Mouse (Mus musculus): Measurements from ENCODE around the gene B230118H07Rik. TPM values are rescaled to one million over a fixed set of nuclear protein-coding genes. Genes with fewer than 3 reads are reported as not detected.

Gene B230118H07Rik
- polyA plus RNA-seq, 1 experiment from 2014 or later = 15.1 TPM

DNA sequence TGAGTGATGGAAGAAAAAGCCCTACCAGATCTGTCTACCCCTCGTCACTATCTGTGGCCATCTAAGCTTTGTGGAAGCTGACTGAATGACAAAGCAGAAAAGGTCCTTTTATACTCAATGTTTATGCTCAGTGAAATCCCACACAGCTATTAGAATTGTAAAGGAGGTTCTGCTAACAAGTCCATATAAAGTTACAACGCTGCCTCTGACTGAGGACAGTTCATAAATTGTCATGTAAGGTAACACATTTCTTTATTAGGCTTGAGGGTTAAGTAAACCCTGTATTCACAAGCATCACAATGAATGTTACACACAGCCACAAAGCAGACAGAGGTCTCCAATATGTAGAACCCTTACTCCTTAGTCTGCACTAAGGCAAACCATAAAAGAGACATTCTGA, 25.3 kb downstream of the B230118H07Rik start:
- 53% methylated on average over 2 of the region's 2 CpGs for WGBS (ENCODE audit: insufficient replicate concordance)
- no peak for ATAC-seq

DNA sequence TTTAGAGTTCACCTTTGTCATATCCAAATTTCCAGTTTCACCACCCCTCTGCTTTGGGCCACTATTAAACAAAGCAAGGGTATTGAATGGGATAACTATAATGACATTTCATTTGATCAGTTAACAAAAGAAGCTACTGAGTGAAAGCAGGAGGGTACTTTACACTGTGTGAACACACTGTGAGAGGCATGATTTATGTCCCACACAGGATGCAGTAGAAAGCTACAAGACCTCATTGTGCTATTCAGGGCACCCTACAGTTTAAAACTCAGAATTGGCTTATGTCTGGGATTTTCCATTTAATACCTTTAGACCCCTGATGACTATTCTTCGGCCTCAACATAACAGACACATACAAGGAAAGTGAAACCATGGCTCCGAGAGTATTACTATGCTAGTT, 26.3 kb downstream of the B230118H07Rik start:
- Histone ChIP-seq H3K27ac (ENCODE audit: low read depth) (no peak overlapping the region), H3K4me1 (ENCODE audit: insufficient read depth) (peaks cover 2% of the 10 kb centered on the region; the same call in 1 of the 2 replicates), H3K9ac (replicated peaks) (no peak overlapping the region), H3K4me2 (ENCODE audit: low read depth, low read length) (0 out of 2 replicates have a peak overlapping the region, but pooled peaks have one; percentile 22), H3K4me3 (ENCODE audit: low read depth, low read length) (no peak overlapping the region), H3K36me3 (replicated peaks; ENCODE audit: insufficient read depth, low read length) (no peaks in the 10 kb centered on the region), H3K9me3 (ENCODE audit: low read length) (no peaks in the 10 kb centered on the region), H3K27me3 (ENCODE audit: insufficient read depth, low read length) (no peaks in the 10 kb centered on the region)
- 55% methylated on average over 2 of the region's 2 CpGs for WGBS (ENCODE audit: insufficient replicate concordance)
- no peak for TF ChIP-seq EP300 (IDR thresholded peaks at IDR 0.05; ENCODE audit: low read depth)
- no peak for TF ChIP-seq CTCF (IDR thresholded peaks at IDR 0.05; ENCODE audit: low read depth)
- ATAC-seq = no peak
- DNase-seq = no peak

More for the DNA sequence above, 25.3 kb downstream of the B230118H07Rik start:
- Histone ChIP-seq H3K4me2 (ENCODE audit: low read depth, low read length) (no peak overlapping the region), H3K36me3 (replicated peaks; ENCODE audit: insufficient read depth, low read length) (no peaks in the 10 kb centered on the region), H3K4me1 (ENCODE audit: insufficient read depth) (peaks cover 2% of the 10 kb centered on the region; the same call in 1 of the 2 replicates), H3K4me3 (ENCODE audit: low read depth, low read length) (no peak overlapping the region), H3K9me3 (ENCODE audit: low read length) (no peaks in the 10 kb centered on the region), H3K27me3 (ENCODE audit: insufficient read depth, low read length) (no peaks in the 10 kb centered on the region), H3K27ac (ENCODE audit: low read depth) (no peak overlapping the region), H3K9ac (replicated peaks) (no peak overlapping the region)
- TF ChIP-seq EP300 (IDR thresholded peaks at IDR 0.05; ENCODE audit: low read depth) (no peak), CTCF (IDR thresholded peaks at IDR 0.05; ENCODE audit: low read depth) (no peak)
- DNase-seq = no peak

DNA sequence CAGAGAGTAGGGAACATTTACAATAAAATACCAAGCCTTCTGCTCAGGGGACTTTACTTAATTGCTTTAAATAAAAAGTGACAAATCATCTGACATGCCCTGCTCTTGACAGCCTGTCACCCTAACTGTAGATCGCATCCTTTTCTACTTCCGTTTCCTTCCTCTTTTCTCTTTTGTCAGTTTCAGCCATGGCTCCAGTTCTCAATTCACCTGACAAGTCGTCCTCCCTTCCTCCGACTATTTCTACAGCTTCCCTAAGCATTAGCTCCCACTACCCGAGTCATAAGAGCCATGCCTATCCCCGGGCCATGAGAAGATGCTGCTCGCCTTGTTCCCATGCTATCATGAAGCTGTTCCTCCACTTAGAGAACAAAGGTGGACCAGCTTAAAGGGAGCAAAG, 27.7 kb downstream of the B230118H07Rik start:
- WGBS (ENCODE audit: insufficient replicate concordance) = 23% methylated on average over 7 of the region's 7 CpGs
- no peak for DNase-seq
- H3K27ac ChIP-seq (ENCODE audit: low read depth) = no peak overlapping the region

DNA sequence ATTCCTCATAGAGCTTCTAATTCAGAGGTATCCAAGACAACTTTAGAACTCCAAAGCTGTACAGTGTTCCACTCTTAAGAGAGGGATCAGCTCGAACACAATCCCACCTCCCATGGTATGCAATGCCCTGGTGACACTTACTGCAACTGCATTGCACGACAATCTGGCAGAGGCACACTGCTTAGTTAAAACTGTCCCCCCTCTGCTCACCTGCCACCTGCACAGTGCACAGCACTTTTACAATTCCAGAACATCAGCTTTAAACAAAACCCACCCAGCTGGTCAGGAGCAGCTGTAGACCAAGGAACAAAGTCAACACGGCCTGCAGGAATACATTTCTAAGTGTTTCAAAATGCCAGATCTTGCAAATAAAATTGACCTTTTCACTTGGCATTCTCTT, 28.4 kb downstream of the B230118H07Rik start:
- Histone ChIP-seq H3K9me3 (ENCODE audit: low read length) (no peaks in the 10 kb centered on the region), H3K4me1 (ENCODE audit: insufficient read depth) (0 out of 2 replicates have a peak, but pooled peaks cover 2% of the 10 kb centered on the region), H3K9ac (replicated peaks) (no peak overlapping the region), H3K4me2 (ENCODE audit: low read depth, low read length) (no peak overlapping the region), H3K4me3 (ENCODE audit: low read depth, low read length) (no peak overlapping the region), H3K36me3 (replicated peaks; ENCODE audit: insufficient read depth, low read length) (no peaks in the 10 kb centered on the region), H3K27me3 (ENCODE audit: insufficient read depth, low read length) (no peaks in the 10 kb centered on the region), H3K27ac (ENCODE audit: low read depth) (no peak overlapping the region)
- no peak for ATAC-seq
- no peak for DNase-seq
- TF ChIP-seq CTCF (IDR thresholded peaks at IDR 0.05; ENCODE audit: low read depth) (no peak), EP300 (IDR thresholded peaks at IDR 0.05; ENCODE audit: low read depth) (no peak)
- 57% methylated on average over 3 of the region's 3 CpGs for WGBS (ENCODE audit: insufficient replicate concordance)

More for the DNA sequence above, 27.7 kb downstream of the B230118H07Rik start:
- H3K4me1 ChIP-seq (ENCODE audit: insufficient read depth) = 0 out of 2 replicates have a peak, but pooled peaks cover 2% of the 10 kb centered on the region
- no peak overlapping the region for H3K4me2 ChIP-seq (ENCODE audit: low read depth, low read length)
- TF ChIP-seq EP300 (IDR thresholded peaks at IDR 0.05; ENCODE audit: low read depth) (no peak), CTCF (IDR thresholded peaks at IDR 0.05; ENCODE audit: low read depth) (no peak)
- H3K9me3 ChIP-seq (ENCODE audit: low read length) = no peaks in the 10 kb centered on the region
- H3K4me3 ChIP-seq (ENCODE audit: low read depth, low read length) = no peak overlapping the region
- H3K27me3 ChIP-seq (ENCODE audit: insufficient read depth, low read length) = no peaks in the 10 kb centered on the region
- no peak for ATAC-seq
- H3K9ac ChIP-seq (replicated peaks) = no peak overlapping the region
- H3K36me3 ChIP-seq (replicated peaks; ENCODE audit: insufficient read depth, low read length) = no peaks in the 10 kb centered on the region

DNA sequence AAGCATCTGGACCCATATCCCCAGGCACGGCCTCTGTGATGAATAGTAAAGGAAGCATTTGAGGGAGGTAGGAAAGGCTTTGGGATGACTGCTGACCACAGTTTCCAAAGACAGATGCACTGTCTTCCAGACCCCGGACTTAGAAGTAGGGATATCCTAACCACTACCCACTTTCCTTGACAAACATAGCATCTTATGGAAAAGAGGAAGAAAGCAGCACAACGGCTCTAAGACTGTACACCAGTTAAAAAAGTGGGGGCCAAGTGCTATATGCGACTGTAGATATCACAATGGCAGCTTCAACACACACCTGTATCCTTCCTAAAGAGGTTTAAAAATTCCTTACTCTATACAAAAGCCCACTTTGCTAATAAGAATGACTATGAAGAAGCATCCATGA, 31.0 kb downstream of the B230118H07Rik start:
- H3K27ac ChIP-seq (ENCODE audit: low read depth) = no peak overlapping the region
- H3K4me2 ChIP-seq (ENCODE audit: low read depth, low read length) = no peak overlapping the region
- no peaks in the 10 kb centered on the region for H3K36me3 ChIP-seq (replicated peaks; ENCODE audit: insufficient read depth, low read length)
- no peaks in the 10 kb centered on the region for H3K9me3 ChIP-seq (ENCODE audit: low read length)
- H3K4me3 ChIP-seq (ENCODE audit: low read depth, low read length) = no peak overlapping the region
- H3K4me1 ChIP-seq (ENCODE audit: insufficient read depth) = 0 out of 2 replicates have a peak, but pooled peaks cover 2% of the 10 kb centered on the region
- no peak for ATAC-seq
- no peak overlapping the region for H3K9ac ChIP-seq (replicated peaks)
- H3K27me3 ChIP-seq (ENCODE audit: insufficient read depth, low read length) = no peaks in the 10 kb centered on the region
- no peak for DNase-seq
- TF ChIP-seq CTCF (IDR thresholded peaks at IDR 0.05; ENCODE audit: low read depth) = no peak
- TF ChIP-seq EP300 (IDR thresholded peaks at IDR 0.05; ENCODE audit: low read depth) = no peak
- 47% methylated on average over 4 of the region's 4 CpGs for WGBS (ENCODE audit: insufficient replicate concordance)

DNA sequence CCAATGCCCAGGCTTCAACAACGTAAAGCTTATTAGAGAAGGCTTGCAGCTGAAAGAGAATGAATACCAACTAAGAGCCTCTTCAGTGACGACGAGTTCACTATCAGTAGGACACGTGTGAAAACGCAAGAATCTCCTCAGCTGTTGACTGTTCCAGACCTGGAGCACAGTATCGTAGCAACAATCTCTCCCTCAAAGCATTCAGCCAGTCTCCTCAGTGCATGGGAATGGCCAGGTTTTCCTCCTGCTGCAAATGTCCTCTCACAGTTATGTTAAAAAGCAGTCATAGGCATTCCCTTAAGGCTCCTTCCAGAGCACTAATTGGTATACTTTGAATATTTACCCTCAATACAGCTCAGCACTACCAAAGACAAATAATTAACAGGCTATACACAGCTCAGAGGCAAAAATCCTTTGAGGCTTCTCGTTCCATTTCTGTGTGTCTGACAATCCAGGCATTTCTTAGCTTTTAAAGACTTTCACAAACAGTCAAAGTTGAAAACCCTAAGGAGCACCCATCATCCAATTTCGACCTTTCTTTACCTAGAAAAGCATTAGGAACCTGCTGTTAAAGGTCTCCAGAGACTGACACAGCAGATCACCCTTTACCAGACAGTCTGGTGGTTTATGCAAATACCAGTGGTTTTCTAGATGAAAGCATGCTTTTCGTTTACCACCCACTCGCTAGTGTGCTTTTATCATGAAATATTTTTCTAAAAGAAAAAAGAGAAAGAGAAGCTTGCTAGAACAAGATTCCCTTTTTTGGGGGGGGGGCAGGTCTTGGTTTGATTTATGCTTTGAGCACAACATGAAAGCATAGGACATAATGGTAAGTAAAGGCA, 33.6 kb downstream of the B230118H07Rik start:
- DNase-seq = no peak
- TF ChIP-seq CTCF (IDR thresholded peaks at IDR 0.05; ENCODE audit: low read depth) (no peak), EP300 (IDR thresholded peaks at IDR 0.05; ENCODE audit: low read depth) (no peak)
- 55% methylated on average over 10 of the region's 10 CpGs for WGBS (ENCODE audit: insufficient replicate concordance)
- Histone ChIP-seq H3K9ac (replicated peaks) (no peak overlapping the region), H3K36me3 (replicated peaks; ENCODE audit: insufficient read depth, low read length) (no peaks in the 10 kb centered on the region), H3K4me3 (ENCODE audit: low read depth, low read length) (no peak overlapping the region), H3K4me1 (ENCODE audit: insufficient read depth) (no peaks in the 10 kb centered on the region), H3K27ac (ENCODE audit: low read depth) (no peak overlapping the region), H3K9me3 (ENCODE audit: low read length) (no peaks in the 10 kb centered on the region), H3K4me2 (ENCODE audit: low read depth, low read length) (no peak overlapping the region), H3K27me3 (ENCODE audit: insufficient read depth, low read length) (no peaks in the 10 kb centered on the region)
- no peak for ATAC-seq
